Mouse (Mus musculus) E14TG2a.4 (cell line): ENCODE measurements around the gene Sult4a1.
"Not testable (repeated sequence)": the region's sequence is repeated elsewhere in the genome, so short reads cannot be mapped to it uniquely, and the experiment has no call there.

Source experiments
- CTCF ChIP-seq: conservative IDR thresholded peaks from 2 replicates; pipeline ENCODE4 v1.5.1; 2014; ENCODE audit warnings: low read length
- NANOG ChIP-seq: IDR thresholded peaks from 2 replicates; pipeline ENCODE4 v1.6.1; 2014; ENCODE audit warnings: borderline replicate concordance, low read length, mixed read lengths
- POU5F1 ChIP-seq: IDR thresholded peaks from 2 replicates; pipeline ENCODE4 v1.6.1; 2014; ENCODE audit warnings: low read length, borderline replicate concordance

- not testable (repeated sequence) for TF ChIP-seq CTCF, POU5F1, NANOG
Measured at GRCm38 (mm10) chr15:84097536-84097935, 8.0 kb downstream of the Sult4a1 start.
